Mouse (Mus musculus) G1E-ER4 (cell line): ENCODE measurements around the gene Pex11a. TPM values are rescaled to one million over a fixed set of nuclear protein-coding genes. Genes with fewer than 3 reads are reported as not detected.

ENCODE experiments used
- GATA1 ChIP-seq: IDR thresholded peaks from one replicate; pipeline ENCODE4 v1.8.0; 2012; ENCODE audit warnings: low read length, inconsistent platforms
- polyA plus RNA-seq: library from polyadenylated mRNA; stranded (reverse); fragments of >175 nt; gene quantifications from 2 replicates; pipeline ENCODE4 v1.2.3, GENCODE M21; 2012

Pex11a gene
- polyA plus RNA-seq, 1 experiment, result 5.5 TPM

DNA sequence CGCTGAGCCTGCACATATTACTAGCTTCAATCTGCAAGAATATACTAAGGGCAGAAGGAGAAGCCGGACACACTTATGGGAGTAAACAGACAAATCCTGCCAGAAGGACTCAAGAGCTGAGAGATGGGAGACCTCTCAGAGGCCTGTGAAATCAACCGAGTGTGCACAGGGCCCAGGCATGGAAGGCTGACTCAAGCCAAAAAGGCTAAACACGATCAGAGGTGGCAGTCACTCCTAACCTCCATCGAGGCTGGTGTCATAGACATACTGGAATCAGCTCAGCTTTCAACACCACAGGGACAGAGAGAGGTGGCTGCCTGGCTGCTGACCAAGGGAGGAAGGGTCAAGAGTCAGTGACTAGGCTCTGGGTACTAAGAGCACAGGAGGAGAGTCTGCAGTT is 37.7 kb downstream of the Pex11a start:
- no peak for TF ChIP-seq GATA1

DNA sequence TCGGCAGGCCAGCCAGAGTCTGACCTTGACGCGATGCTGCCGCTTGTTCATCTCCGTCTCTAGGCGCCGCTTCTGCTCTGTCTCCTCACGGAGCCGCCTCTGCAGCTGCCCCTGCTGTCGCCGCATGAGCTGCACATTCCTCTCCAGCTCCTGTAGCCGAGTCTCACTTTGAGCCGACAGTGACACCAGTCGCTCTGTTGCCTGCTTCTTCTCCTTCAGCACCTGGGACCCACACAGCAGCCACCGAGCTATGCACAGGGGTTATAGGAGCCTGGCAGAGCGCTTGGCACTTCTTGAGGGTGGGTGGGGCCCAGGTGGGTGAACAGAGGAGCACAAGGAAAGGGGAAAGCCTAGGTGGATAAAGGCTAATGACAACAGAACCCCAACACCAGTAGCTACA is 40.2 kb downstream of the Pex11a start:
- no peak for TF ChIP-seq GATA1

DNA sequence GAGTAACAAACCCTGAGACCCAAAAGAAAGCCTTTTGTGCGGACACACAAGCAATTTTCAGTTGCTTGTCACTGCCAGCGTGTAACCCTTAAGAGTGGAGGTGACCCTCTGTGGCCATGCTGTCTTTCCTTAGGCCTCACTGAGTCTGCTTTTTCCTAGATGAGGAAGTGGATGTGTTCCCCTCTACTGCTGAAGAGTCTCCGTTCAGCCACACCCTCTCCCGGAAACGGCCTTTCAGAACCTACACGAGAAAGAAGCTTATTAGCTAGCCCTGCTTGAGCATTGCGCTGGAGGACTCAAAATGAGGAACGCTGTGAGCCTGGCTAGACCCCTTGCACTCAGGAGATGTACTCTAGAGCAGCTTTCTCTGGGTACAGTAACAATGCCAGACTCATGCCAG is 46.4 kb downstream of the Pex11a start:
- no peak for TF ChIP-seq GATA1

Other genes with a start within 250 kb of the Pex11a start
- gene Rhcg, start 125.5 kb downstream of the Pex11a start, polyA plus RNA-seq, result not detected in 2 replicates
- gene Ticrr, start 82.9 kb downstream of the Pex11a start, polyA plus RNA-seq, result 18.2 and 19.3 TPM in 2 replicates
- gene Kif7, start 27.4 kb downstream of the Pex11a start, polyA plus RNA-seq, result 26.8 and 31.4 TPM in 2 replicates
- not detected in 2 replicates for gene Plin1, start 10.2 kb downstream of the Pex11a start, polyA plus RNA-seq
- 0.03 TPM in 1 of 2 replicates, not detected in the other for gene Wdr93, start within 50 bp of the Pex11a start, polyA plus RNA-seq
- not detected in 2 replicates for gene Mesp1, start 50.7 kb upstream of the Pex11a start, polyA plus RNA-seq
- not detected in 2 replicates for gene Mesp2, start 67.6 kb upstream of the Pex11a start, polyA plus RNA-seq
- not detected in 2 replicates for gene Anpep, start 117.9 kb upstream of the Pex11a start, polyA plus RNA-seq
- 10.0 and 11.9 TPM in 2 replicates for gene Ap3s2, start 177.5 kb upstream of the Pex11a start, polyA plus RNA-seq
- gene Arpin, start 192.2 kb upstream of the Pex11a start, polyA plus RNA-seq, result not detected in 2 replicates